Mouse (Mus musculus): Measurements from ENCODE around the gene Lrrc37a. TPM values are rescaled to one million over a fixed set of nuclear protein-coding genes. Genes with fewer than 3 reads are reported as not detected.

The Lrrc37a gene
- polyA plus RNA-seq (2012; ENCODE audit: low replicate concordance) = 0.01 TPM in 1 of 2 replicates, not detected in the other

GRCm38 (mm10) chr11:103504497-103504896 lies at the start of gene Lrrc37a:
Gene Lrrc37a, minus strand, starts transcription at chr11:103504597.

GRCm38 (mm10) chr11:103411981-103412949 lies 92.1 kb downstream of the Lrrc37a start, which contains the start of gene Plekhm1:
Gene Plekhm1, minus strand, starts transcription at chr11:103412687.

Other genes starting within 250 kb of the Lrrc37a start
- 44.3 and 54.1 TPM in 2 replicates for gene Map3k14, start 237.1 kb downstream of the Lrrc37a start, polyA plus RNA-seq (2012; ENCODE audit: low replicate concordance)
- 118 and 227 TPM in 2 replicates for gene Arhgap27, start 140.9 kb downstream of the Lrrc37a start, polyA plus RNA-seq (2012; ENCODE audit: low replicate concordance)
- gene Plekhm1, start 91.9 kb downstream of the Lrrc37a start, polyA plus RNA-seq (2012; ENCODE audit: low replicate concordance) = 34.7 and 35.3 TPM in 2 replicates
- gene Gm884, start 116.5 kb upstream of the Lrrc37a start, polyA plus RNA-seq (2012; ENCODE audit: low replicate concordance) = not detected in 2 replicates
- not detected in 2 replicates for gene Lyzl6, start 134.3 kb upstream of the Lrrc37a start, polyA plus RNA-seq (2012; ENCODE audit: low replicate concordance)
- 0.20 and 0.27 TPM in 2 replicates for gene Rprml, start 145.0 kb upstream of the Lrrc37a start, polyA plus RNA-seq (2012; ENCODE audit: low replicate concordance)
- 7.1 and 18.5 TPM in 2 replicates for gene Gosr2, start 193.3 kb upstream of the Lrrc37a start, polyA plus RNA-seq (2012; ENCODE audit: low replicate concordance)
- 0.03 TPM in 1 of 2 replicates, not detected in the other for gene Wnt9b, start 245.2 kb upstream of the Lrrc37a start, polyA plus RNA-seq (2012; ENCODE audit: low replicate concordance)